Mouse (Mus musculus) liver, postnatal 0 days (tissue): ENCODE results near the gene Fbxl19. TPM values are rescaled to one million over a fixed set of nuclear protein-coding genes. Genes with fewer than 3 reads are reported as not detected.
A peak's percentile ranks its signal among the peaks of the same experiment; 100 is the strongest.

Source experiments
- ATAC-seq: fragments of 200-750 bp; cut with Nextera tagmentation; 2 replicates; pipeline ENCODE4 v1.8.0; 2017; ENCODE audit warnings: mild to moderate bottlenecking, moderate library complexity
- DNase-seq: peaks from one replicate; pipeline ENCODE4 v3.0.0-alpha.2; 2016
- H3K27ac ChIP-seq: fragments of 300-500 bp; sonication (generic); 2 replicates; pipeline ENCODE4 v1.5.1; 2014; ENCODE audit warnings: antibody characterized with exemption, moderate library complexity, mild to moderate bottlenecking, low read depth
- H3K27me3 ChIP-seq: fragments of 300-500 bp; sonication (generic); 2 replicates; pipeline ENCODE4 v1.6.1; 2014; ENCODE audit warnings: low read length, control low read depth, mixed read lengths; ENCODE audit not compliant: insufficient read depth
- H3K36me3 ChIP-seq: fragments of 300-500 bp; sonication (generic); replicated peaks from 2 replicates; pipeline ENCODE4 v1.6.1; 2014; ENCODE audit warnings: mild to moderate bottlenecking, control low read depth, low read length, moderate library complexity, mixed read lengths; ENCODE audit not compliant: insufficient read depth
- H3K4me1 ChIP-seq: fragments of 300-500 bp; sonication (generic); 2 replicates; pipeline ENCODE4 v1.6.1; 2014; ENCODE audit warnings: antibody characterized with exemption, mild to moderate bottlenecking, control low read depth; ENCODE audit not compliant: insufficient read depth
- H3K4me2 ChIP-seq: fragments of 300-500 bp; sonication (generic); 2 replicates; pipeline ENCODE4 v1.6.1; 2014; ENCODE audit warnings: low read depth, mild to moderate bottlenecking, low read length, moderate library complexity, mixed read lengths
- H3K4me3 ChIP-seq: fragments of 300-500 bp; sonication (generic); 2 replicates; pipeline ENCODE4 v1.5.1; 2014; ENCODE audit warnings: low read depth, low read length
- H3K9ac ChIP-seq: fragments of 300-500 bp; sonication (generic); replicated peaks from 2 replicates; pipeline ENCODE4 v1.6.1; 2014; ENCODE audit warnings: mild to moderate bottlenecking, moderate library complexity
- H3K9me3 ChIP-seq: fragments of 300-500 bp; sonication (generic); 2 replicates; pipeline ENCODE4 v1.6.1; 2016; ENCODE audit warnings: mild to moderate bottlenecking, control low read depth, low read length, mixed read lengths
- CTCF ChIP-seq: sonication (generic); IDR thresholded peaks from 2 replicates; pipeline ENCODE4 v1.5.1; 2016; ENCODE audit warnings: antibody characterized with exemption, low read depth
- EP300 ChIP-seq: IDR thresholded peaks from 2 replicates; pipeline ENCODE4 v1.6.1; 2016; ENCODE audit warnings: antibody characterized with exemption, low read depth, mild to moderate bottlenecking
- WGBS: fragments of 180-500 bp; shearing (Covaris S2); extraction: QIAGEN DNeasy Blood & Tissue Kit; methylation state at CpG from one replicate; pipeline ENCODE4 v1.1.7; 2014; ENCODE audit not compliant: insufficient replicate concordance; 5-methylcytosine and 5-hydroxymethylcytosine counted together
- polyA plus RNA-seq: library from polyadenylated mRNA; unstranded; fragments of >200 nt; fragmentation: Nextera tagmentation; extraction: Ambion mirVana; gene quantifications from 2 replicates; pipeline ENCODE4 v1.2.1, GENCODE M21; 2015

Gene Fbxl19
- polyA plus RNA-seq, 1 experiment from 2014 or later = 1.6 TPM

- DNase-seq = no peak
- 0 out of 2 replicates have a peak overlapping the region, but pooled peaks have one; percentile 47 for H3K4me3 ChIP-seq
- H3K36me3 ChIP-seq = peaks cover 41% of the 10 kb centered on the region
- peak overlapping the region; percentile 72 for H3K9ac ChIP-seq
- no peaks in the 10 kb centered on the region for H3K27me3 ChIP-seq
- TF ChIP-seq EP300 (no peak), CTCF (no peak)
- H3K4me2 ChIP-seq = peak overlapping the region; percentile 69
- peaks cover 28% of the 10 kb centered on the region for H3K4me1 ChIP-seq
- H3K27ac ChIP-seq = peak overlapping the region; percentile 92
- no peak for ATAC-seq
- no peaks in the 10 kb centered on the region for H3K9me3 ChIP-seq
- WGBS = 91% methylated on average over 17 of the region's 17 CpGs
Observed at GRCm38 (mm10) chr7:127802313-127802712, 58.0 kb downstream of the Fbxl19 start.

GRCm38 (mm10) chr7:127808821-127809220 lies 64.5 kb downstream of the Fbxl19 start:
- 0 out of 2 replicates have a peak, but pooled peaks cover under 1% of the 10 kb centered on the region for H3K36me3 ChIP-seq
- peak overlapping the region; percentile 83 for H3K27ac ChIP-seq
- H3K9me3 ChIP-seq = no peaks in the 10 kb centered on the region
- no peak overlapping the region for H3K9ac ChIP-seq
- WGBS = 43% methylated on average over 5 of the region's 5 CpGs
- TF ChIP-seq EP300 = no peak
- TF ChIP-seq CTCF = no peak
- H3K4me2 ChIP-seq = no peak overlapping the region
- no peaks in the 10 kb centered on the region for H3K27me3 ChIP-seq
- DNase-seq (no peak), ATAC-seq (peak; percentile 38; the same call in 1 of the 2 replicates)
- peaks cover 40% of the 10 kb centered on the region for H3K4me1 ChIP-seq
- H3K4me3 ChIP-seq = no peak overlapping the region

GRCm38 (mm10) chr7:127809846-127810245 lies 65.5 kb downstream of the Fbxl19 start:
- H3K4me2 ChIP-seq = no peak overlapping the region
- no peak overlapping the region for H3K4me3 ChIP-seq
- WGBS = 89% methylated on average over 1 of the region's 1 CpGs
- no peaks in the 10 kb centered on the region for H3K27me3 ChIP-seq
- H3K4me1 ChIP-seq = peaks cover 32% of the 10 kb centered on the region
- ATAC-seq = no peak
- no peaks in the 10 kb centered on the region for H3K9me3 ChIP-seq
- no peaks in the 10 kb centered on the region for H3K36me3 ChIP-seq
- H3K9ac ChIP-seq = no peak overlapping the region
- TF ChIP-seq EP300 (no peak), CTCF (no peak)
- H3K27ac ChIP-seq = peak overlapping the region; percentile 83
- DNase-seq = no peak

- peaks cover 31% of the 10 kb centered on the region for H3K4me1 ChIP-seq
- H3K27me3 ChIP-seq = no peaks in the 10 kb centered on the region
- no peak for TF ChIP-seq EP300
- no peak overlapping the region for H3K27ac ChIP-seq
- no peak for DNase-seq
- no peak overlapping the region for H3K9ac ChIP-seq
- no peak for ATAC-seq
- H3K9me3 ChIP-seq = no peaks in the 10 kb centered on the region
- H3K4me3 ChIP-seq = no peak overlapping the region
- no peaks in the 10 kb centered on the region for H3K36me3 ChIP-seq
- WGBS = 82% methylated on average over 10 of the region's 10 CpGs
- no peak overlapping the region for H3K4me2 ChIP-seq
Observed at GRCm38 (mm10) chr7:127810650-127811049, 66.3 kb downstream of the Fbxl19 start.

GRCm38 (mm10) chr7:127811240-127811639 lies 66.9 kb downstream of the Fbxl19 start:
- no peak for DNase-seq
- Histone ChIP-seq H3K9me3 (no peaks in the 10 kb centered on the region), H3K27me3 (no peaks in the 10 kb centered on the region), H3K36me3 (no peaks in the 10 kb centered on the region), H3K4me3 (no peak overlapping the region), H3K4me1 (peaks cover 36% of the 10 kb centered on the region), H3K27ac (no peak overlapping the region), H3K4me2 (no peak overlapping the region), H3K9ac (no peak overlapping the region)
- 68% methylated on average over 4 of the region's 4 CpGs for WGBS
- no peak for TF ChIP-seq CTCF
- TF ChIP-seq EP300 = no peak
- no peak for ATAC-seq

GRCm38 (mm10) chr7:127812292-127812691 lies 67.9 kb downstream of the Fbxl19 start:
- WGBS = 64% methylated on average over 3 of the region's 3 CpGs
- no peaks in the 10 kb centered on the region for H3K9me3 ChIP-seq
- H3K4me1 ChIP-seq = peaks cover 29% of the 10 kb centered on the region
- H3K27me3 ChIP-seq = no peaks in the 10 kb centered on the region
- no peak overlapping the region for H3K9ac ChIP-seq
- H3K36me3 ChIP-seq = no peaks in the 10 kb centered on the region
- H3K27ac ChIP-seq = no peak overlapping the region
- DNase-seq = no peak
- ATAC-seq = no peak
- no peak overlapping the region for H3K4me2 ChIP-seq
- no peak for TF ChIP-seq EP300
- H3K4me3 ChIP-seq = no peak overlapping the region

- Histone ChIP-seq H3K27ac (peak overlapping the region; percentile 97), H3K4me3 (no peak overlapping the region), H3K9me3 (no peaks in the 10 kb centered on the region), H3K4me1 (peaks cover 21% of the 10 kb centered on the region), H3K27me3 (no peaks in the 10 kb centered on the region), H3K9ac (peak overlapping the region; percentile 53), H3K4me2 (peak overlapping the region; percentile 50), H3K36me3 (no peaks in the 10 kb centered on the region)
- TF ChIP-seq CTCF (no peak), EP300 (peak; percentile 52)
- ATAC-seq = peak; percentile 75
- WGBS = 51% methylated on average over 4 of the region's 4 CpGs
- no peak for DNase-seq
Observed at GRCm38 (mm10) chr7:127813821-127814220, 69.5 kb downstream of the Fbxl19 start.
